Mouse (Mus musculus) kidney, postnatal 25 days (tissue): ENCODE data around the gene Slc35g1.
"Not testable (repeated sequence)": the region's sequence is repeated elsewhere in the genome, so short reads cannot be mapped to it uniquely, and the experiment has no call there.

Experiments used
- DNase-seq, 2 experiments: peaks; one replicate each; pipeline ENCODE4 v3.0.0; 2021; ENCODE audit warnings: mixed read lengths in 2 of 2

Gene Slc35g1

DNA sequence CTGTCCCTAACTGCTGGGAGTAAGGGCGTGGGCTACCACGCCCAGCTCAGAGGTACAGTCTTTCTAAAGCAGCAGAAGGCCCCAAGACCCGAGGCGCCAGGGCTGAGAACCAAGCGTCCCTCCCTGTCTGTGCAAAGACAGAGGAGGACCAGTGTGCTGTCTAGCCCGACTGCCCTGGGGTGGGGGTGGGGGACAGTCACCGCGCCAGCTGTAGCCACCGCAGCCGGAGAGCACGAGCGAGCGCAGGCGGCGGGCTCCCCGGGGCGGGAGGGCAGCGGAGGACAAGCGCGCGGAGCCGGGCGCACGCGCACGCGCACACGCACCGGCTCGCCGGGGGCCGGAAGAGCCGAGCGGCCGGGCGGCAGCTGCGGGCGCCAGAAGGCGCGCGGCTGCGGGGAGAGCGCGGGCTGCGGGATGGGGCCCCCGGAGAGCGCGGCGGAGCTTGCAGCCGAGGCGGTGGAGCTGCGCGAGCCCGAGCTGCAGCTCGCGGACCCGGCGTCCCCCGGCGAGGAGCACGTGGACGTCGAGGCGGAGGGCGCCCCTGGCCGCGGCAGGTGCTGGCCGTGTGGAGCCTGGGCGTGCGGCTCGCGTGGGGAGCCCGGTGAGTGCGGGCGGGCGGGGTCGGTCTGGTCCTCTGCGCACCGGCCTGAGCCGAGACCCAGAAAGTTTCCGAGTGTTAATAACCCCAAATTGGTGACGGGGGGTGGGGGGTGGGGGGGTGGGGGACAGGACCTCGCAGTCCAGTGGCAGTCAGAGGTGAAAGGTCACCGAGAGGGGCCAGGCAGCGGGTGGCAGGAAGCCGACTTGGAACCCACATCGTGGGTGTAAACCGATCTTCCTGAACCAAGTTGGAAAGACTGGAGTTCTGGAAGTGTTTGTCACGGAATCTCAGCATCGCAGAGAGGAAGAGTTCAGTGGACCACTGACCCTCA, at the start of gene Slc35g1:
Gene Slc35g1, plus strand, starts transcription at position 280 of the 932 bp plus-strand sequence.
- DNase-seq = peak; percentile 41 to 76

DNA sequence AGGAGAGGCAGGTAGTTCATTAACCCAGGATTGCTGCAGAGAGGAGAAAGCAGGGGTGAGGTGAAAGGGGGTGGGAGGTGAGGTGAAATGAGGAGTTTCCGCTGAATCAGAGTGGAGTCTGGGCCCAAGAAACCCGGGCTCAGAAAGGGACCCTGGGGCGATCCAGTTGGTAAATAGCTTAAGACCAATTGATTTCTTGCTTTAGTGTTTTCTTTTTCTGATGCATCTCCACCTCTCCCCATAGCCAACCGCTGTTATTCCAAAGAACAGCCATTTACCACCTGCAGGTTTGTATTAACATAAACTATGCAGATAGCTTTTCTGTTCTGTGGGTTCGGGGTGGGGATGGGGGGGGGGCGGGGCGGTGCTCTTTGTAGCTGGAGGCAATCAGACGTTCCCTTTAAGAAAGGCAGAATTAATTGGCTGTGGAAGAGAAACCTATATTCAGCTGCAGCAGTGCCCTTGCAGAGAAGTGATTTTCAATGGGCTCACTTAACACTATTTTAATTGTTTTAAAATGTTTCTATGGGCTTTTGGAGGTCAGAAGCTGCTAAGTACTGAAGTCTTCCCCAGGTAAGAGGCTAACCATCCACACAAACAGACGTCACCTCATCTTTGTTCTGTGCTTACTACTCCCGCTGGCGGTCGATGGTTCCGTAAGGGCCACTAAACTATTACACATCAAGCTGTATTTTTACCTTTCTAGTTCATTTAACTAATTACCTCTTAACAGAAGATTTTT, 47.3 kb upstream of the Slc35g1 start:
- peak; percentile 66 to 79 for DNase-seq

DNA sequence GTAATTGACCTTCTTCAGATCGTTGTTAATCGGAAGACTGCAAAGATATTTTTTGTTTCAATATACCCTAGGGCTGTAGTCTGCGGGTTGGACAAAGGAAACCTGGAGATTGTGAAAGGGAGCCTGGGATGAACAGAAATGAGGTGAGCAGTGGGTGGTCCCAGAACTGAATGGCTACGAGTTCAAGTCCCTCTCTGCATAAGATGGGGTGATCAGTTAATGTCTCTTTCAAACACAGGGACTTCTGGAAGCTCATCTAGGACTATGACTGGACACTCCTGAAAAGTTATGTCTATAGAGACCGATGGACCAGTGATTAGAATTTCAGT, 46.8 kb upstream of the Slc35g1 start:
- no peak for DNase-seq

DNA sequence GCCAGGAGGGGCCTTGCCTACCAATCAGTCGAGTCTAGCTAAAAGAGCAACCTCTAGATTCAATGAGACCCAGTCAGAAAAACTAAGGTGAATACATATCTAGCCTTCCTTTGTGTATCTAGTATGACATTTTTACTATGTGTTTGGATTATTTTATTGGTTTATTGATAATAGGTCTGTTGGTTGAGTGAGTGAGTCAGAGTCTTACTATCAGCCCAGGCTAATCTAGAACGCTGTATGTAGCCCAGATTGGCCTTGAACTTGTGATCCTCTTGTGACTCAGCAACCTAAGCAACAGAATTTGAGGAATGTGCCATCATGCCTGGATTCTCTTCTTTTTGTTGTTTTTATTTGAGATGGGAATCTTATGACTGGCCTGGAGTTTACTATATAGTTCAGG, 44.6 kb upstream of the Slc35g1 start:
- DNase-seq = no peak

DNA sequence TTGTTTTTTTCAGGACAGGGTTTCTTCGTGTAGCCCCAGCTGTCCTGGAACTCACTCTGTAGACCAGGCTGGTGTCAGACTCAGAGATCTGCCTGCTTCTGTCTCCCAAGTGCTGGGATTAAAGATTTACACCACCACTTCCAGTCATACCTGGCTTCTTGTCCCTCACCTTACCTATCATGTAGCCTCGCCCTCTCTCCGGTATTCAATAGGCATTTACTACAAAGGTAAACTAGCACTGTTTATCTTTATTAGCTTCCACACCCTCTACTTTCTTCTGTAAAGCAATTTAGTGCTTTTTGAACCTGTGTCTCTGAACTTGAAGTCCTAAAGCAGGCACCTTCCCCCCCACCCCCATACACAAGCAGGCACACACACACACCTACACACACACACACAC, 44.1 kb upstream of the Slc35g1 start:
- DNase-seq = no peak

DNA sequence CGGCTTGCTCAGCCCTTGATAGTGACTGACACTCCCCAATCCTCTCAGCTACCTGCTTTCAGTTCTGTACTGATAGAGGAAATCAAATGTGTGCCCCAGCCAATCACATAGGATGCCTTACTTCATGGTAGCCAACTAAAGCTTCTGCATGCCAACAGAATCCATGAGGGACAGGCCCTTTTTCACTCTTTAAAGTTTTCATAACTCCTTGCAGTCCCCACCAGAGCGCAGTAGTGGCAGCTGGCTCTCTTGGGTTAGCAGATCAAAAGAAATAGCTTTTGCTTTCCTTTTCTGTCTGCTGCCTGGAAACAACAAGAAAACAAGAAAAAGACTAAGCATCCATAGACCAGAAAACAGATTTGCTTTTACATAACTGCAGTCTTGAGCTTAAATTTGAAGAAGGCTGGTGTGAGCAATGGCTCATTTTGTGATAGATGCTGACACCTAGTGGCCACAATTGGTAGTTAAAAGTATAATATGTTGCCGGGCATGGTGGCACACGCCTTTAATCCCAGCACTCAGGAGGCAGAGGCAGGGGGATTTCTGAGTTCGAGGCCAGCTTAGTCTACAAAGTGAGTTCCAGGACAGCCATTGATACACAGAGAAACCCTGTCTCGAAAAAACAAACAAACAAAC, 43.2 kb upstream of the Slc35g1 start:
- DNase-seq = peak in 1 of 2 experiments; percentile 46

DNA sequence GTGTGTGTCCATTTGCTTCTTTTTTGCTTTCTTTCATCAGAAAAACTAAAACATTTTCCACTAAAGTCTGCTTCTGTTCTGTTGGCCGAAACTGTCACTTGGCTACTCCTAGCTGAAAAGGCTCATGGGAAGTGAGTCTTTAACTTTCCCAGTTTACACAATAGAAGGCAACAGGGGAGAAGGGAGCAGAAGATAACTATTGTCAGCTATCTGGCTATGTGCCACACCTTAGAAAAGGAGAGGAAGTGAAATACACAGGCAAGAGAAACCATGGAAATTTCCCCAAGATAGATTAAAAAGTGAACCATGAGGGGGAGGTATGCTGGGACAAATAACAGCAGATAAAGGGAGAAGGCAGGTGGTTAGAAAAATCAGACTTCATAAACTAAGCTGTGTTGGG, 41.5 kb upstream of the Slc35g1 start:
- no peak for DNase-seq

DNA sequence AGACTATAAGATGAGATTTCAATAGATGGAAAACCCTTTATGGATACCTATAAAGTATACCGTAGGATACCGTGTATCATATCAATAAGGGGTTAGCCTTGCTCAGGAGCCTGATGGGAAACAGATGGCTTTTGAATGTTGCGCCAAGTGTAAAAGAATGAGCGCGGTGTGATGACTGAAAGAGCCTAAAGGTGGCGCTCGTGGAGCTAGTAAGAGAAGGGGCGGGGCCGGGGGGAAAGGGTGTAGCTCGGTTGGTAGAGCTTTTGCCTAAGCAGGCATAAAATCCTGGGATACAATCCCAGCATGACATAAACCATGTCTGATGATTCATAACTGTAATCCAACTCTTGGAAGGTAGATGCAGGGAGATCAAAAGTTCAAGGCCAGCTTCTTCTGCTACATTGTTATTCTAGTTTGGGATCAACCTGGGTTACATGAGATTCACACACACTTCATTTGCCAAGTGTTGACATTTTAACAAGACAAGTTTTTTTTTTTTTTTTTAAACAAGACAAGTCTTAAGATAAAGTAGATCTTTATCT, 40.9 kb upstream of the Slc35g1 start:
- DNase-seq = peak in 1 of 2 experiments; percentile 17

DNA sequence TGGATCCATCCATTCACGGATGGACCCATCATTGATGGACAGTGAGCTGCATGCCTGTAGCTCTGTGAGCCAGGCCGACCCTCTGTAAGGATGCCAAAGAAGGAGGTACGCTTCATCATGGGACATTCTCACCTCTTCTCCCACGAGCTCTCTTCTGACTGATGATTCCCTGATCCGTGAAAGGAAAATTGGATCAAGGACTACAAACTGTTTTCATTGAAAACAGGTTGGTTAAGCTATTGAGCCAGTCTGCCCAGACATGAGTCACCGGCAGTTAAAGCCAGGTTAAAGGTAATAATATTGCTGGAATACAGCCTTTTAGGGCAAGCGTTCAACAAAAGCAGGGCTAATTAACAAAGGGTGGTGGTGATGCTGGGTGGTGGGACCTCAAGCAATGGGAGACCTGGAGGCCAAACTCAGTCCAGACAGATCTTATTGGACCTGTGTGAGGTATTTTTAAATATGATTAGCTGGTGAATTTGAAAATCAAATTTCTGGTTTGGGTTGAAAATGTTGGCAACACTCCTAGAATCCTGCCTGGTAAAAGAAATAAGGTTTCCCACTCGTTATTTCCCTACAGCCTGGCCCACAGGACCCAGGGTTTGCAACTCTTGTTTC, 39.5 kb upstream of the Slc35g1 start:
- no peak for DNase-seq

DNA sequence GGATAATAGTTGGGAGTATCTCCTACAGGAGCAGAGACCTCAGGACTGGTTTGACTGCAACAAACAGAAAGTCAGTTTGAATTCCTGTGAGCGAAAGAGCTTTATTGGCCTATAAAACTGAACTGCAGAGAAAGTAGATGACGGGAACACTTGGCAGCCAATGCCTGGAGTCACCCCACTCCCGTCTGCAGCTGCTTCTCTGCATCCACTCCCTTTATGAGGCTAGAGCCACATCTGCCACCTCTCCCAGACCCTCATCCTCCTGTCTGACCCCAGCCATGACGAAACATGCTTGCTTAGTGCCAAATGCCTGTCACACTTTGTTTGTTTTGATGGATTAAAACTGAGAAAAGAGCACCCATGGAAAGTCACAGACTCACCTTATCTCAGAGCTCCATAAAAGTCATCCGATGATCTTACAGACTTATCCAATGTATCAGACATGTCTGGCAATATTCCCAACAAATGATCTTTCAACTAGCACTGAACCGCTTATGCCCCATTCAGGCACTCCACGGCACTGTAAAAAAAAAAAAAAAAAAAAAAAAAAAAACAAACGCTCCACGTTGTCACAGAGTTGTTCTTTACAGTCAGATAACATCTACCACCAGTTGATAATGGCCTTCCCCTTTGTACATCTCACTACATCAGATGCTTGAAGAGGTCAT, 37.7 kb upstream of the Slc35g1 start:
- DNase-seq = no peak

DNA sequence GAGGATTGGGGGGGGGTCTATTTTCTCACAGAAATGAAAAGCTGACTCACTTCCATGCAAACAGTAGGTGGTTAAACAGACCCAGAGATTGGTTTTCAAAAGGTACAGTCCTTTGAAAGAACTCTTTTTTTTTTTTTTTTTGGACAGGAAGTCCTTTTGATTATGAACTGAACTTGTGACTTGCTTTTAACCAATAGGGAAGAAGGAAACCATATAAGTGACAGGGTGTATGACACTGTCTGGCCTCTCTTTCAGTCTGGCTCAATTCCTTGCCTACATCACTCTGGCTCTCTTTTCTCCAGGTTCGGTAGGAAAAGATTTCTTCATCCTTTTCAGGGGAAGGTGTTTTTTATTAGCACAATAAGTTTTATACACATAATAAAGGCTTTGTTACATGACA, 36.5 kb upstream of the Slc35g1 start:
- no peak for DNase-seq

DNA sequence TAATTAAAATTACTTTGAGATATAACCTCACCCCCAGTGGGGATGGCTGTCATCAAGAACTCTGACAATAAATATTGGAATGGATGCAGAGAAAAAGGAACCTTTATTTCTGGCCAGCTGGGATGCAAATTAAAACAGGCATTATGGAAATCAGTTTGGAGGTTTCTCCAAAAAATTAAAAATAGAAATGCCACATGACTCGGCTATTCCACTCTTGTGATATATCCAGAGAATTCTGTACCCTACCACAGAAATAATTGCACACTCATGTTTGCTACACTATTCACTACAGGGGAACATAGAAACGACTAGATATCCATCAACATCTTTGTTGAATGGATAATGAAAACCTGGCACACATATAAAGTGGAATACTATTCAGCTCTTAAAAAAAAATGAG, 33.9 kb upstream of the Slc35g1 start:
- DNase-seq = no peak

DNA sequence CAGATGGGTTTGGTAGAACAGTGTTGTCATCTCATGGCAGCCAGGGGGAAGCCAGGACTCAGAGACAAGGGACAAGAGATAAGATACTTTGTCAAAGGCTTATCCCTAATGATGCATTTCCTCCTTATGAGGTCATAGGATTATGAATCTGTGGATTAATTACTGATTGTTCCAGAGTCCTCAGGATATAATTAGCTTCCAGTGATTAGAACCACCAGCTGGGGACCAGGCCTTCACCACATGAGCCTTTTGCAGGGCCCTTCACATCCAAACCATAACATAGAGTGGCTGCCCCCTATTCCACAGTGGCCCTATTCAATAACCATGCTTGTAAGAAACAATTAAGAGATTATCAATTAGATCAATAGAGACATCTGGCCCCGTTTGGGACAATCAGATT, 32.4 kb upstream of the Slc35g1 start:
- no peak for DNase-seq

DNA sequence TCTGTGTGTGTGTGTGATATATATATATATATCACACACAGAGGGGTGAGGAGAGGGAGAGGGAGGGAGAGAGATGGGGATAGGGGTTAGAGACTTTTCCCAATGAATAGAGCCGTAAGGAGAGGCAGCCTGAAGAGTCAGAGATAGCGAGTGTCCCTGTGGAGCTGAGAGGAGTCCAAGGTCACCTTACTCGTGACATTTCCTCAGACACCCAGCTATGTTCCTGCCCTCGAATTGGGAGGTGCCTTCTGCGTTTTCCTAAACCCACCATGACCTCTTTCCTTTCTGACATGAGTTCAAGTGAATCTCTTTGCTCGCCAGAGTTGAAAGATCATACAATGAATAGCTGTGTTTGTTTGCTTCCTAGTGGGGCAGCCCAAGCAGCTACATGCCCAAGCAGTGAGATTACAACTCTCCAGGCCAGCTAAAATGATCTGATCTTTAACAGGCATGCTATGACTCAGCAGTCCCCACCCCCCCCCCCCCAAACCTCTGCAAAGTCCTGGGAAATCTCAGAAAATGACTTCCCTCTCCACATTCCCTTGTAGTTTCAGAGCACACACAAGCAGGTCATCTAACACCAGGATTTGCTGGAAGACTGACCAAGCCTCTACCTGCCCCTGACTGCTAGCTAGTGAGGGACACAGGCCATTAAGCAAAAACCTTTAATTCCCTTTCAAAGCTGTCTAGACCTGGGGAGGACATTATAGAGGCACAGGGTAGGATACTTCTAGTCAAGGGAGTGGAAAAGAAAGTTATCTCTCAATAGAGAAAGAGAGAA, 31.7 kb upstream of the Slc35g1 start:
- no peak for DNase-seq

DNA sequence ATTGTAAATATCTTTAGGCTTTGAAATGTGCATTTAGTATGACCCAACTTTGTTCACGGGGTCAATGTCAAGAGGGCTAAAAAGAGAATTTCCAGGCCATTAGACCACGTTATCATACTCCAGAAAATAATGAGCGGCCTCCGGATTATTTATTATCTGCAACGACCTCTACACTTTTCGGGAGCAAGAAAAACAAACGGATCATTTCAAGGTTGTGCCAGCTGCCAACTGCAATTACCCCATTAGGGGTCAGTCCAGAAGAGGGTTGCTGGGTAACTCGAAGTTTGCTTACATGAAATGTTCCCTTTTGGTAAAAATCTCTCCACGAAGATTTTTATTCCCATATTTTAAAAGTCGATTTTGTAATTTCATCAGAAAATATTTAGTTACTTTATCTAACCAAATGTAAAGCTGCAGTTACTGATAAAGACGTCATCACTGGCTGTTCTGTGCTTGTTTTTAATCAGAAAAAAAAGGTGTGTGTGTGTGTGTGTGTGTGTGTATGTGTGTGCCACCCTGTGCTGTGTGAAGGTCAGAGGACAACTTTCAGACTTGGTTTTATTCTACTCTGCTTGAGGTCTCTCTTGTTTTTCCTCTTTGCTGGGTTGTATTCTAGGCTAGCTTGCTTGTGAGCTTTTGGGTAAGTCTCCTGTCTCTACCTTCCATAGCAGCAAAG, 30.7 kb upstream of the Slc35g1 start:
- no peak for DNase-seq

DNA sequence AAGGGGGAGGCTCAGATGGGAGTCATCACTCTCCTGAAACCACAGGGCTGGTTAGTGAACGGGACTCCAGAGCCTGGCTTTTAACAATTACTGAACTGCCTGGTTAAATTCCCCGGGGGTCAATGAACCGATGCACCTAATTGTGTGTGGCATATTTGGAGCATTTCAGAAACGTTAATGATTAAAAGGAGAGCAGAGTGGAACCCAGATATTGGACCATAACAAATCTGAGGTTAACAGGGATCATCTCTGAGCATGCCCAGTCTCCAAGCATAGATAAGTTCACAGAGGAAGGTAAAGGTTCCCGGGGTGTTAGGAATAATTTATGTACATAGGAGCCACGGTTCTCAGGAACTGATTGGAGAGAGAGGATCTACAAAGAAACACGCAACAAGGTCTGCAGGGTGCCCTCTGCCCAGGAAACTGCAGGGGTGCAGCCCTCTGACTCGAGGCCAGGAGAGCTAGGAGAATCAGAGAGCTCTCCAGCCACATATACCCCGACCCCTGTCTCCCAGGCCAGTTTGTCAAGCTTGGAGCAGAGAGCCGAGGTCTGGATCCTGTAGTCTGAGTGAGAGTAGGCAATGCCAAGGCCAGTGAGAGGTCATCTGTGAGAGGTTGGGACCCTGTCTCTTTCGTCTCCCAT, 23.2 kb upstream of the Slc35g1 start:
- DNase-seq = peak; percentile 62 to 72

DNA sequence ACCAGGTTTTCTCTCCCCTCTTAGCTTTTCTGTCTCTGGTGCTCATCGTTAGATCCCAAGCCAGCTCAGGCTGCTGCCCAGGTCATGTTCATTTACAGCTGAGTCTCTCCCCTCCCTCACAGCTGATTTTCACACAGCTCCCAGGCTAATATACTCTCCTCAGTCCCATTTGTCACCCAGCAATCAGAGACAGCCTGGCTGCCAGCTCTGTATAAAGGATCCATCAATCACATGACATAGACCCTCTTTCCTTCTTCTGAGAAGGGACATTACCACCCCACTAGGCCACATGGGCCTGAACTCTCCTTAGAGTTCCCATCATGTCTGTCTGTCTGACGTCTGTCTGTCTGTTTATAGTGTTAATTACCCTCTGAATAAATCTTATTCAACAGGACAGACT, 22.4 kb upstream of the Slc35g1 start:
- DNase-seq = no peak

DNA sequence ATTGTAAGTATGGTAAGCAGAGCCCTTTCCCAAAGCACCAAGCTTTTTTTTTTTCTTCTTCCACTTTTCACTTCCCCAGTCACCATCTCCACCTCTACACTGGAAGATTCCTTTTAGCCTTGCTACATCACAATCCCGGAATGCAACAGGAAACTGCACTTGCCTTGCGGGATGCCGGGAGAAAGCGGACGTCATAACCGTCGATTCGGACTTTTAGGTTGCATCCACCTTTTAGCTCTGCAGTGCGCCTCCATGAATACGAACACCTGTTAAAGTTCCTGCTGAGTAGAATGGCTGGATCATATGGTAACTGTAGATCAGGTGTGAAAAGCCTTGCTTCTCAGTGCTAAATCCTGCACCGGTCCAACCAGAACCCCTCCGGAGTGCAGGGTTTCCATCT, 12.0 kb upstream of the Slc35g1 start:
- no peak for DNase-seq

DNA sequence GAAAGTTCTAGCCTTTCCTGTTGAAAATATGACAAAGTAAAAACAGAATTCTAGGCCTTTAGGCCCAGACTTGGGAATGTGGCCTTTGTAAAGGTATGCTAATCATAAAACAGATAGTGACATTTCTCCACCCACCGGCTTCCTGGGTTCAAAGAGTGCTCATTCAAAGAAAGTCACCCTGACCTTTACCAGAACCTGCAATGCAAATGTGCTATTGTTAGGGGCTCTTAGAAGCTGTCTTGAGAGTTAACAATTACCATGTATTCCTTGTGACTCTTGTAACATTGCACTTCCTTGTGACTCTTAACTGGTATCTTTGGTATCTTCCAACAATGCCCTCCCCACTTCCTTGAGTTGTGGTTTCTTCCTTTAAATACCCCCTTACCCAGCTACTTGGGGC, 8.8 kb upstream of the Slc35g1 start:
- not testable (repeated sequence) for DNase-seq

DNA sequence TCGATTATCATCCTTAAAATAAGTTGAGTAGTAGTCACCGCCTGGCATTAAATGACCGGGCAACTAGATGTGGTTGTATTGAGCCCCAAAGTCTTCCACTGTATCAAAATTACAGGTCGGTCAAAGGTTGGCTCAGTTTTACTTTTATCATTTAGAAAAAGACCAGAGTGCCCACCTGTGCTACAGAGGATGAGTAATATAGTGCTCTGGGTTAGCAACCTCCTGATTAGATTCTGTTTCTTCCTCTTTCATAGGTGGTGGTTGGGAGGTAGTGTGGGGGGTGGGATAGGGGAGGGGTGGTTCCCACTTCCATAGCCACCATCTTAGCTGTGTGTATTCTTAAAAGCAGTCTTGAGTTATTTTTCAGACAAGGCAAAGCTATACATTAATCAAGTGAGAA, 7.9 kb upstream of the Slc35g1 start:
- DNase-seq = no peak

DNA sequence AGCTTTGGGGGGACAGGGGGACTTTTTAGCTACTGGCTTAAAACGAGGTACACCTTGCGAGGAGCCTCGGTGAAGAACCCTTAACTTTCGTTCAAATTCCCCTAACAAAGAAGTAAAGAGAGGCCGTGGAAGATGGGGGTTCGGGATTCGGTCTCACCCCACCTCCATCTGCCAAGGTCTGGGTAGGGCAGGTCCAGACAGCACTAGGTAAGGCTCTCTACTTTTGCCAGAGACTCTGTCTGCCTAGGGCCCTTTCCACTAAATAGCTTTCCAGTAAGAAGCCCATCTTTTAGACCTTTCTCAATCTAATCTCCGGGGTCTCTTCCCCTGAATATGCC, 822 bp downstream of the Slc35g1 start:
- DNase-seq = no peak
